Mouse (Mus musculus) ES-Bruce4 (cell line): ENCODE data around the gene Chchd6.

ENCODE experiments used
- CTCF ChIP-seq: IDR thresholded peaks from one replicate; pipeline ENCODE4 v1.8.1; 2011; ENCODE audit warnings: low read depth, low read length
- EP300 ChIP-seq: IDR thresholded peaks from 2 replicates; pipeline ENCODE4 v1.6.1; 2011; ENCODE audit warnings: low read depth, low read length; ENCODE audit not compliant: insufficient read depth
- POLR2A ChIP-seq: IDR thresholded peaks from one replicate; pipeline ENCODE4 v1.8.1; 2011; ENCODE audit warnings: low read length; ENCODE audit not compliant: insufficient read depth

- no peak for TF ChIP-seq POLR2A
- TF ChIP-seq CTCF, result no peak
- TF ChIP-seq EP300, result no peak
Measured at GRCm38 (mm10) chr6:89421922-89422321, 173.5 kb downstream of the Chchd6 start.
